Mouse (Mus musculus) olfactory bulb, adult 2 months (tissue): ENCODE data around the gene AC161166.1.

Experiments
- CTCF ChIP-seq: fragments of 200-500 bp; IDR thresholded peaks from 2 replicates; pipeline ENCODE4 v1.5.1; 2012; ENCODE audit warnings: low read depth, mild to moderate bottlenecking, low read length, moderate library complexity; ENCODE audit not compliant: insufficient read depth
- POLR2A ChIP-seq: fragments of 200-500 bp; IDR thresholded peaks from 2 replicates; pipeline ENCODE4 v1.6.1; 2012; ENCODE audit warnings: mild to moderate bottlenecking, low read depth, low read length, moderate library complexity; ENCODE audit not compliant: insufficient read depth

- TF ChIP-seq CTCF (no peak), POLR2A (no peak)
These were observed 11.5 kb upstream of the AC161166.1 start for GRCm38 (mm10) chr7:24523723-24524122.
